Mouse (Mus musculus) small intestine, adult 2 months (tissue): ENCODE data around the gene Hoxa9. TPM values are rescaled to one million over a fixed set of nuclear protein-coding genes. Genes with fewer than 3 reads are reported as not detected.

Source experiments
- H3K27ac ChIP-seq: fragments of 200-500 bp; 2 replicates; pipeline ENCODE4 v1.5.1; 2012; ENCODE audit warnings: low read depth, low read length, control low read depth, inconsistent platforms; ENCODE audit not compliant: insufficient read depth
- H3K27me3 ChIP-seq: fragments of 200-500 bp; 2 replicates; pipeline ENCODE4 v1.6.1; 2012; ENCODE audit warnings: mild to moderate bottlenecking, moderate library complexity, low read length, inconsistent platforms; ENCODE audit not compliant: control insufficient read depth, insufficient read depth
- H3K36me3 ChIP-seq: fragments of 200-500 bp; 2 replicates; pipeline ENCODE4 v1.6.1; 2012; ENCODE audit warnings: mild to moderate bottlenecking, low read length, control low read depth, inconsistent platforms; ENCODE audit not compliant: control insufficient read depth, insufficient read depth
- H3K4me1 ChIP-seq: fragments of 200-500 bp; 2 replicates; pipeline ENCODE4 v1.6.1; 2012; ENCODE audit warnings: low read length, inconsistent platforms, mixed read lengths; ENCODE audit not compliant: control insufficient read depth, insufficient read depth, insufficient read length
- H3K4me3 ChIP-seq: fragments of 200-500 bp; 2 replicates; pipeline ENCODE4 v1.5.1; 2012; ENCODE audit warnings: low read depth, mild to moderate bottlenecking, control low read depth, inconsistent platforms, low read length, moderate library complexity
- CTCF ChIP-seq: fragments of 200-500 bp; IDR thresholded peaks from 2 replicates; pipeline ENCODE4 v1.5.1; 2012; ENCODE audit warnings: low read depth, mild to moderate bottlenecking, control low read depth, inconsistent platforms, low read length, moderate library complexity, mixed read lengths; ENCODE audit not compliant: insufficient replicate concordance, insufficient read length; ENCODE audit errors: extremely low read depth
- POLR2A ChIP-seq: fragments of 200-500 bp; IDR thresholded peaks from 2 replicates; pipeline ENCODE4 v1.6.1; 2012; ENCODE audit warnings: low read depth, mild to moderate bottlenecking, control low read depth, inconsistent platforms, low read length, moderate library complexity
- WGBS: fragments of 180-500 bp; shearing (Covaris S2); methylation state at CpG from one replicate; pipeline ENCODE4 v1.1.7; 2018; 5-methylcytosine and 5-hydroxymethylcytosine counted together
- polyA plus RNA-seq: library from polyadenylated mRNA; depleted of rRNA; stranded (reverse); fragments of >200 nt; gene quantifications from 2 replicates; pipeline ENCODE4 v1.2.3, GENCODE M21; 2012

Gene Hoxa9
- polyA plus RNA-seq, 1 experiment, result not detected

- Histone ChIP-seq H3K36me3 (no peaks in the 10 kb centered on the region), H3K4me3 (no peak overlapping the region), H3K27me3 (peaks cover 92% of the 10 kb centered on the region), H3K27ac (no peak overlapping the region), H3K4me1 (no peaks in the 10 kb centered on the region)
- no peak for TF ChIP-seq POLR2A
- no peak for TF ChIP-seq CTCF
- 7% methylated on average over 12 of the region's 12 CpGs for WGBS
Observed at GRCm38 (mm10) chr6:52243681-52244121, 12.8 kb upstream of the Hoxa9 start.

GRCm38 (mm10) chr6:52242801-52243332 lies 12.0 kb upstream of the Hoxa9 start:
- H3K36me3 ChIP-seq, result no peaks in the 10 kb centered on the region
- H3K27me3 ChIP-seq, result peaks cover 87% of the 10 kb centered on the region
- H3K4me1 ChIP-seq, result no peaks in the 10 kb centered on the region
- WGBS, result 8% methylated on average over 4 of the region's 4 CpGs
- no peak overlapping the region for H3K27ac ChIP-seq
- no peak for TF ChIP-seq POLR2A
- no peak for TF ChIP-seq CTCF
- no peak overlapping the region for H3K4me3 ChIP-seq

DNA sequence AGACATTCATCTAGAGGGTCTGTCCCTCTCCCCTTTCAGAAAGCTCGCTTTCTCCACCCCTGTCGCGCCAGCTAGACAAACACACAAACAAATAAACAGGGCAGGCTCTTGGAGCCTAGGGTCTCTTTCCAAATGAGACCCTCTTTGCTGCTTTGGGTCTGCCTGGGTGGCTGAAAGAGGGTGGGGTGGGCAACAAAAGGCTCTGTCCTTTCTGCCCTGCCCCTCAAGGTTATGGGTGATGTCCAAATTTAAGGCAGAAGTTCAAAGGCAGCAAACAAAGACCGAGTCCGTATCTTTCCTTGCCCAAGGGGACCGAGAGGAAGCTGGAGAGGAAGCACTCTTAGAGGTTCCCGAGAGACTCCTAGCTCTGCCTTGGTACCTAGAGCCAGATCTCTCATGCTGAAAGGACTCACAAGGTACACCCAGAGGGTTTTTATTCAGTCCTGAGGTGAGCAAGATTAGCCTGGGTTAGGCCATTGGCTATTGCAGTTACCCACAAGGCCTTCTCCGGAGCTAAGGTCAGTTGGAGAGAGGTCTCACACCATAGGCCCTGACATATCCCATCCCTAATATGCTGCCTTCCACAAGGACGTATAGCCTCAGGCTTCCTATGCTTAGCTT lies 10.2 kb upstream of the Hoxa9 start:
- no peaks in the 10 kb centered on the region for H3K36me3 ChIP-seq
- H3K27ac ChIP-seq, result no peak overlapping the region
- TF ChIP-seq POLR2A (no peak), CTCF (no peak)
- WGBS, result 9% methylated on average over 9 of the region's 9 CpGs
- no peak overlapping the region for H3K4me3 ChIP-seq
- H3K27me3 ChIP-seq, result peaks cover 84% of the 10 kb centered on the region
- no peaks in the 10 kb centered on the region for H3K4me1 ChIP-seq

DNA sequence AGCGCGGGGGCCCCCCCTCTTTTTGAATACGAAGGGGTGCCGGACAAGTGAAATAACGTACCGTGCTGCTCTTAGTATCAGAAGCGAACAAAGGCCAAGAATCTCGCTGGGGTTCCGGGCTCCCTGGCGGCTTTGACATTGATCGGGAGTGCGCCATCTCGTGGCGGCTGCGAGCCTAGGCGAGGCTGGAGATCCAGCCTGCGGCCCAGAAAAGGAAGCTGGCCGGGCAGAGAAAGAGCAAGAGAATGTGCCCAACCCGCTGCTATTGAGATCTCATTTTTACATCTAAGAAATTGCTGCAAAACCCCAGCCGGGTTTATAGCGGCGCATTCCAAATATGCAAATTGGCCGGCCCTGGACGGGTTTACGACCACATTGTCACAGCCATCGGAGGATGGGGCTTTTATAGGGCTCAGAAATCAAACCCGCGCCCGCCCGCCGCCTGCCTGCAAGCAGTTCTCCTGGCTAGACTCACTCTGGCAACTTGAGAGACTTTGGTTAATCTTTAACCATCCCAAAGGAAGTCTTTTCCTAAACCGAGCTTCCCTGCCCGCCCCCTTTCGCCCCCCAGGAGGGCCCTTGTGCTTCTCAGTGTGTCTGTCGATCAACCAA lies 9.6 kb upstream of the Hoxa9 start, which contains the start of gene Hoxa10:
Gene Hoxa10, minus strand, starts transcription at position 466 of the 612 bp plus-strand sequence.
- no peak within 1 kb of the TSS for H3K4me3 ChIP-seq
- TF ChIP-seq CTCF (peak; percentile 75), POLR2A (no peak)
- H3K36me3 ChIP-seq, result no peaks in the 10 kb centered on the region
- H3K27ac ChIP-seq, result no peak within 1 kb of the TSS
- WGBS, result 3% methylated on average over 35 of the region's 35 CpGs
- H3K27me3 ChIP-seq, result peaks cover 84% of the 10 kb centered on the region
- H3K4me1 ChIP-seq, result no peaks in the 10 kb centered on the region

- 8% methylated on average over 30 of the region's 30 CpGs for whole genome bisulfite sequencing
- H3K27me3 ChIP-seq, result peaks cover 84% of the 10 kb centered on the region
Observed at GRCm38 (mm10) chr6:52239625-52240388, 8.9 kb upstream of the Hoxa9 start.

DNA sequence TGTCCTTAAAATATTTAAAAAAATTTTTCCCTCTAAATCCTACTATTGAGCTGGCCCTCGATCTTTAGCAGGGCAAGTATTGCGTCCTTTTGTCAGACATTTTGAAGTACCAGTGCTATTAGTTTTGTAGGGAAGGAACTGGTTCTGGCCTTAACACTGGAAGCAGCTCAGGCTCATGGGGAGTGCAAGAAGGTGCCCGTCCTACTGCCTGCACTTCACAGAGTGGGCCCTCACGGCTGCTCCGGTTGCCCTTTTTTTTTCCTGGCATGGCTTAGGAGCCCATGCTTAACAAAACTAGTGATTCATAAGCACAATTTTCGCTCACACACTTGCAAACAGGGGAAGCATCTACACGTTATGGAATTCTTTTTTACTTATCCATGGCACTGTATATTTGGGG lies 8.1 kb upstream of the Hoxa9 start:
- Histone ChIP-seq H3K4me3 (no peak overlapping the region), H3K4me1 (no peaks in the 10 kb centered on the region), H3K27me3 (peaks cover 85% of the 10 kb centered on the region), H3K27ac (no peak overlapping the region), H3K36me3 (no peaks in the 10 kb centered on the region)
- TF ChIP-seq POLR2A (no peak), CTCF (no peak)
- WGBS, result 16% methylated on average over 7 of the region's 7 CpGs

More at GRCm38 (mm10) chr6:52239625-52240388, 8.9 kb upstream of the Hoxa9 start:
- no peaks in the 10 kb centered on the region for H3K36me3 ChIP-seq
- H3K27ac ChIP-seq, result no peak overlapping the region
- TF ChIP-seq CTCF, result no peak
- no peak for TF ChIP-seq POLR2A
- H3K4me1 ChIP-seq, result no peaks in the 10 kb centered on the region
- H3K4me3 ChIP-seq, result no peak overlapping the region

DNA sequence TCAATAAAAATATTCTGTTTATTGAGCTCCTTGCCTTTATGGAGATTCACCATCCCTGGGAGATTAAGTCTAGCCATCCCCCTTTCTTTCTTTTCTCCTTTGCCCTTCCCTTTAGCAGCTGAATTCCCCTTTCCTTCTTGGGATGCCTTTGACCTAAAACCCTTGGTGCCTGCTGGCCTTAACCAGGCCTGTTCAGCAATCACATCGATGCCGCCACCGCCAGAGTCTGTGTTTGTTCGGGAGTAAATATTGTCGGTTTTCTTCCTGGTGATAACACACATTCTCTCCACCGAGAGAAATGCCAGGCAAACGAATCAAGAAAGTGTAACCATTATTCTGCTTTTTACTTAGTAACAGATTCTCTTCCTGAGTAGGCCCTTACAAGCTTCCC lies 7.3 kb upstream of the Hoxa9 start:
- Histone ChIP-seq H3K4me3 (no peak overlapping the region), H3K4me1 (no peaks in the 10 kb centered on the region), H3K27me3 (peaks cover 85% of the 10 kb centered on the region), H3K36me3 (no peaks in the 10 kb centered on the region), H3K27ac (no peak overlapping the region)
- TF ChIP-seq CTCF, result no peak
- 4% methylated on average over 7 of the region's 7 CpGs for WGBS
